Mouse (Mus musculus) heart, embryonic 16.5 days (tissue): ENCODE data around the gene Zfp704. TPM values are rescaled to one million over a fixed set of nuclear protein-coding genes. Genes with fewer than 3 reads are reported as not detected.

Experiments used
- ATAC-seq: fragments of 200-750 bp; cut with Nextera tagmentation; replicated peaks from 2 replicates; pipeline ENCODE4 v1.8.0; 2017; ENCODE audit warnings: moderate number of reproducible peaks; ENCODE audit not compliant: insufficient read depth, low FRiP score; ENCODE audit errors: extremely low read depth
- H3K27ac ChIP-seq: fragments of 300-500 bp; sonication (generic); 2 replicates; pipeline ENCODE4 v1.5.1; 2014; ENCODE audit warnings: mild to moderate bottlenecking, low read length, control low read depth, moderate library complexity
- H3K27me3 ChIP-seq: fragments of 300-500 bp; sonication (generic); 2 replicates; pipeline ENCODE4 v1.6.1; 2014; ENCODE audit warnings: low read length, mixed read lengths; ENCODE audit not compliant: control insufficient read depth, insufficient read depth
- H3K36me3 ChIP-seq: fragments of 300-500 bp; sonication (generic); 2 replicates; pipeline ENCODE4 v1.6.1; 2014; ENCODE audit not compliant: control insufficient read depth, insufficient read depth
- H3K4me1 ChIP-seq: fragments of 300-500 bp; sonication (generic); 2 replicates; pipeline ENCODE4 v1.6.1; 2014; ENCODE audit warnings: low read length, mixed read lengths; ENCODE audit not compliant: control insufficient read depth, insufficient read depth
- H3K4me2 ChIP-seq: fragments of 300-500 bp; sonication (generic); 2 replicates; pipeline ENCODE4 v1.6.1; 2014; ENCODE audit warnings: low read depth, mild to moderate bottlenecking, control low read depth, low read length
- H3K4me3 ChIP-seq: fragments of 300-500 bp; sonication (generic); 2 replicates; pipeline ENCODE4 v1.5.1; 2014; ENCODE audit warnings: mild to moderate bottlenecking, control low read depth, low read length
- H3K9ac ChIP-seq: fragments of 300-500 bp; sonication (generic); 2 replicates; pipeline ENCODE4 v1.6.1; 2014; ENCODE audit warnings: low read length, control low read depth
- H3K9me3 ChIP-seq: fragments of 300-500 bp; sonication (generic); replicated peaks from 2 replicates; pipeline ENCODE4 v1.6.1; 2016; ENCODE audit warnings: low read length; ENCODE audit not compliant: control insufficient read depth
- WGBS: fragments of 180-500 bp; shearing (Covaris S2); extraction: QIAGEN DNeasy Blood & Tissue Kit; methylation state at CpG from one replicate; pipeline ENCODE4 v1.1.7; 2014; 5-methylcytosine and 5-hydroxymethylcytosine counted together
- polyA plus RNA-seq: library from polyadenylated mRNA; unstranded; fragments of >200 nt; fragmentation: Nextera tagmentation; extraction: Ambion mirVana; gene quantifications from 2 replicates; pipeline ENCODE4 v1.2.1, GENCODE M21; 2015

Gene Zfp704
- polyA plus RNA-seq, 1 experiment from 2014 or later: 6.0 TPM

- peak overlapping the region; percentile 20; the same call in 1 of the 2 replicates for H3K4me2 ChIP-seq
- peak overlapping the region; percentile 27; the same call in 1 of the 2 replicates for H3K9ac ChIP-seq
- WGBS: 45% methylated on average over 27 of the region's 27 CpGs
- peak overlapping the region; percentile 96 for H3K27ac ChIP-seq
- H3K4me1 ChIP-seq: peaks cover 36% of the 10 kb centered on the region
- H3K9me3 ChIP-seq: no peaks in the 10 kb centered on the region
- peaks cover 2% of the 10 kb centered on the region for H3K36me3 ChIP-seq
- ATAC-seq: peak; percentile 76
- no peaks in the 10 kb centered on the region for H3K27me3 ChIP-seq
- no peak overlapping the region for H3K4me3 ChIP-seq
These were observed 168.0 kb downstream of the Zfp704 start for GRCm38 (mm10) chr3:9441566-9442540.

DNA sequence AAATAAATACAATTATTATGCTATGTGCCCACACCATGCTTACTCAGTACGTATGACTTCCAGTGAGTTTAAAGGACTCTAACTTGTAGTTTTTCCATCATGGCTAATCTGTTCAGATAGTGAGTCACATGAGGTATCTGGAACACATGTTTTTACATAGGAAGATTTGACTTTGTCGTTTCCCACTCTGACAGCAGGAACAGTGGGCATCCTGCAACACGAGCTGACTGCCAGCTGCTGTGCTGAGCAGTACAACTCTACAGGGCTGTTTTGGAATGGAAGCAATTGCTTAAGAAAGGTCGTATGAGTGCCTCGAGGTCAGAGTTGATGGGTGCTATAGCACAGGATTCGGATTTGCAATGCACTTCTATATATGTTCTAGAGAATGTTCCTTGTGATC, 169.4 kb downstream of the Zfp704 start:
- H3K9me3 ChIP-seq: no peaks in the 10 kb centered on the region
- ATAC-seq: 0 out of 2 replicates have a peak, but pooled peaks have one; percentile 24
- no peaks in the 10 kb centered on the region for H3K27me3 ChIP-seq
- no peak overlapping the region for H3K4me2 ChIP-seq
- H3K4me3 ChIP-seq: no peak overlapping the region
- WGBS: 49% methylated on average over 6 of the region's 6 CpGs
- H3K9ac ChIP-seq: no peak overlapping the region
- no peaks in the 10 kb centered on the region; the same call in 1 of the 2 replicates for H3K36me3 ChIP-seq
- H3K4me1 ChIP-seq: peaks cover 49% of the 10 kb centered on the region
- H3K27ac ChIP-seq: peak overlapping the region; percentile 96

DNA sequence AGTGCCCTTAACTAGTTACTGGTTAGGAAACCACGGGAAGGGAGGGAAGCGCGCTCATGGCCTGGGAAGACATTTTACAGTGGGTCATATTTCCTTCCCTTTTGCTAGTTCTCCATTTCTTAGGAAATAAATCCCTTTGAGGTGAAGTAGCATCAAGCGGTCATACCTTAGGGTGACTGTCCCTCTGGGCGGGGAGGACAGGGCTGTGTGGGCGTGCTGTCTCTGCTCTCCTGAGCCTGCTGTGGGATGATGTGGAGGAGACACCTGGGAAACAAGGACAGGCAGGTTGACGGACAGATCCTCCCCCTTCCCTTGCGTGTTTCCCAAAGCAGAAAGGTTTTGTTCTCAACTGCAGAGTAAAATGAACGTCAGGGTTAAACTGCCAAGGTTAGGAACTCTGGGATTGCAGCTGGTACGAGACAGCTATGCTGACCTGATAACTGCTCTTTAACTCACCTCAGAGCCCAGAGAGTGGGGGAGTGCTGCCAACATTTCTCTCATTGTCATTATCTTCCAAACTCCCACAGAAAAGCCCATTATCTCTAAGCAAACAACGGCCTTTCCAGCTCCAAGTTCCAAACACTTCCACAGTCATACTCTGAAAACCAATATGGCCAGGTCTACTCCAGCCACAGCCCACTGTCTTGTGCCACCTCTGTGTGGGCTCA, 170.1 kb downstream of the Zfp704 start:
- H3K9ac ChIP-seq: 0 out of 2 replicates have a peak overlapping the region, but pooled peaks have one; percentile 5
- H3K4me3 ChIP-seq: no peak overlapping the region
- H3K36me3 ChIP-seq: no peaks in the 10 kb centered on the region; the same call in 1 of the 2 replicates
- no peak for ATAC-seq
- H3K4me1 ChIP-seq: peaks cover 50% of the 10 kb centered on the region
- WGBS: 60% methylated on average over 11 of the region's 11 CpGs
- H3K27ac ChIP-seq: peak overlapping the region; percentile 64
- no peak overlapping the region for H3K4me2 ChIP-seq
- no peaks in the 10 kb centered on the region for H3K27me3 ChIP-seq
- H3K9me3 ChIP-seq: no peaks in the 10 kb centered on the region

GRCm38 (mm10) chr3:9436256-9436655, 173.6 kb downstream of the Zfp704 start:
- Histone ChIP-seq H3K4me1 (peaks cover 59% of the 10 kb centered on the region), H3K4me2 (no peak overlapping the region), H3K4me3 (no peak overlapping the region), H3K36me3 (no peaks in the 10 kb centered on the region; the same call in 1 of the 2 replicates), H3K27me3 (no peaks in the 10 kb centered on the region), H3K9me3 (no peaks in the 10 kb centered on the region), H3K27ac (peak overlapping the region; percentile 47), H3K9ac (no peak overlapping the region)
- 42% methylated on average over 6 of the region's 6 CpGs for WGBS
- no peak for ATAC-seq

GRCm38 (mm10) chr3:9434394-9435175, 175.3 kb downstream of the Zfp704 start:
- no peak overlapping the region for H3K4me3 ChIP-seq
- peaks cover 44% of the 10 kb centered on the region for H3K4me1 ChIP-seq
- H3K4me2 ChIP-seq: no peak overlapping the region
- no peaks in the 10 kb centered on the region for H3K27me3 ChIP-seq
- H3K36me3 ChIP-seq: no peaks in the 10 kb centered on the region; the same call in 1 of the 2 replicates
- no peaks in the 10 kb centered on the region for H3K9me3 ChIP-seq
- WGBS: 74% methylated on average over 14 of the region's 14 CpGs
- H3K9ac ChIP-seq: no peak overlapping the region
- H3K27ac ChIP-seq: no peak overlapping the region
- ATAC-seq: no peak

- H3K4me2 ChIP-seq: no peak overlapping the region
- H3K27ac ChIP-seq: peak overlapping the region; percentile 59
- H3K27me3 ChIP-seq: no peaks in the 10 kb centered on the region
- no peaks in the 10 kb centered on the region for H3K9me3 ChIP-seq
- 75% methylated on average over 16 of the region's 16 CpGs for WGBS
- H3K36me3 ChIP-seq: no peaks in the 10 kb centered on the region; the same call in 1 of the 2 replicates
- no peak overlapping the region for H3K9ac ChIP-seq
- H3K4me1 ChIP-seq: peaks cover 40% of the 10 kb centered on the region
- no peak for ATAC-seq
- H3K4me3 ChIP-seq: no peak overlapping the region
These were observed 176.9 kb downstream of the Zfp704 start for GRCm38 (mm10) chr3:9432796-9433526.

GRCm38 (mm10) chr3:9432226-9432625, 177.7 kb downstream of the Zfp704 start:
- Histone ChIP-seq H3K4me3 (no peak overlapping the region), H3K9ac (no peak overlapping the region), H3K4me2 (no peak overlapping the region), H3K27ac (peak overlapping the region; percentile 46; the same call in 1 of the 2 replicates), H3K4me1 (peaks cover 40% of the 10 kb centered on the region), H3K36me3 (no peaks in the 10 kb centered on the region), H3K27me3 (no peaks in the 10 kb centered on the region), H3K9me3 (no peaks in the 10 kb centered on the region)
- 37% methylated on average over 3 of the region's 3 CpGs for WGBS
- no peak for ATAC-seq

DNA sequence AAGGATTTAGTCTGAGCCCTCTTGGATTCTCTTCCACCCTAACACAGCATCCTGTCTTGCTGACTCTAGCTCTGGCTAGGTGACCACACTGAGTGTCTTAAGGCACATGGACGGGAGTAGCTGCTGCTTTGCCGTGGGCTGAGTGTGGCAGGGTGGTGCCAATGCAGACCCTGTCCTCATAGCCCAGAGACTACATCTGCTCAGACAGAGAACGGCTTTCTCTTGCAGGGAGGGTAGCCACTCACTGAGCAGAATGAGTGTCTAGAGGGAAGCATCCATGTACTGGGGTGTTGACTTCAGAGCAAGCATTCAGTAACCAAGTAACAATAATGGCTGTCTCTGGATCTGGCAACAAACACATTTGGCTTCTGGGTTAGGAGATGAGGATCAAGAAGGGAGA, 179.9 kb downstream of the Zfp704 start:
- H3K27ac ChIP-seq: no peak overlapping the region
- no peak overlapping the region for H3K4me3 ChIP-seq
- no peak overlapping the region for H3K4me2 ChIP-seq
- H3K36me3 ChIP-seq: no peaks in the 10 kb centered on the region
- no peaks in the 10 kb centered on the region for H3K9me3 ChIP-seq
- no peak for ATAC-seq
- H3K9ac ChIP-seq: no peak overlapping the region
- H3K4me1 ChIP-seq: peaks cover 27% of the 10 kb centered on the region
- 82% methylated on average over 3 of the region's 3 CpGs for WGBS
- no peaks in the 10 kb centered on the region for H3K27me3 ChIP-seq
